Comparison of ENCODE assay signal across 17 mouse cellular contexts in genomic region chr6:54943292-54943691, GRCm38 (mm10). TPM values are rescaled to one million over a fixed set of nuclear protein-coding genes. Genes with fewer than 3 reads are reported as not detected.
A peak's percentile ranks its signal among the peaks of the same experiment; 100 is the strongest.
DNase-seq lines count a peak whose midpoint lies in the region; ATAC-seq lines count a peak whose summit lies in the region.
"Had no signal": no experiment of that assay in that cellular context is flagged by ENCODE, and none has a peak within 500 bp of the region (broad histone marks: within the 10 kb centered on the region; RNA-seq: fewer than 3 reads in every experiment).

No protein-coding gene starts in this region.

- 70% methylated on average over 16 of the region's 16 CpGs for WGBS in heart, embryonic 12.5 days
- 67% methylated on average over 16 of the region's 16 CpGs for WGBS in embryonic facial prominence, embryonic 10.5 days

- H3K27ac ChIP-seq in heart, embryonic 12.5 days (ENCODE audit: poor library complexity, severe bottlenecking) = no peak overlapping the region
- no peak overlapping the region for H3K27ac ChIP-seq in embryonic facial prominence, embryonic 10.5 days (replicated peaks)
- H3K27ac ChIP-seq: hindbrain, embryonic 15.5 days; left cerebral cortex, adult 2 months; limb, embryonic 12.5 days; liver, embryonic 14.5 days had no signal

- no peak for ATAC-seq in heart, embryonic 12.5 days (ENCODE audit: insufficient number of reproducible peaks, low FRiP score)
- ATAC-seq: forebrain, postnatal 0 days; intestine, postnatal 0 days had no signal

- no peak for DNase-seq in heart, adult 18-20 months
- DNase-seq in retina, embryonic 14.5 days (ENCODE audit: low spot score) = peak; percentile 2
- DNase-seq in retina, postnatal 1 day = no peak
- DNase-seq in embryonic facial prominence, embryonic 10.5 days (ENCODE audit: low spot score) = peak; percentile 22
- DNase-seq in adrenal gland, postnatal 36 days = no peak
- no peak for DNase-seq in thymus, adult 18-20 months
- DNase-seq: cerebellum, adult 2 months; forebrain, postnatal 0 days; right cerebral cortex, adult 18-20 months; thymus, postnatal 36 days had no signal

- peaks cover 42% of the 10 kb centered on the region for H3K27me3 ChIP-seq in heart, embryonic 12.5 days (replicated peaks)
- peaks cover 41% of the 10 kb centered on the region for H3K27me3 ChIP-seq in embryonic facial prominence, embryonic 10.5 days (replicated peaks; ENCODE audit: low read depth, poor library complexity, severe bottlenecking)

- no peak overlapping the region for H3K4me3 ChIP-seq in heart, embryonic 12.5 days
- H3K4me3 ChIP-seq in embryonic facial prominence, embryonic 10.5 days = no peak overlapping the region
- H3K4me3 ChIP-seq: hindbrain, embryonic 15.5 days; left cerebral cortex, adult 2 months had no signal

- H3K4me2 ChIP-seq in heart, embryonic 12.5 days = peak overlapping the region; percentile 35
- H3K4me2 ChIP-seq: midbrain, embryonic 11.5 days had no signal

- H3K4me1 ChIP-seq in heart, embryonic 12.5 days (replicated peaks) = 0 out of 2 replicates have a peak, but pooled peaks cover 11% of the 10 kb centered on the region
- peaks cover 30% of the 10 kb centered on the region for H3K4me1 ChIP-seq in embryonic facial prominence, embryonic 10.5 days

- H3K9ac ChIP-seq in heart, embryonic 12.5 days = no peak overlapping the region
- H3K9ac ChIP-seq: forebrain, postnatal 0 days; hindbrain, embryonic 15.5 days; limb, embryonic 12.5 days; liver, embryonic 14.5 days had no signal

- no peaks in the 10 kb centered on the region for H3K9me3 ChIP-seq in heart, embryonic 12.5 days (replicated peaks)
- no peaks in the 10 kb centered on the region for H3K9me3 ChIP-seq in embryonic facial prominence, embryonic 10.5 days
- H3K9me3 ChIP-seq: hindbrain, embryonic 15.5 days; limb, embryonic 12.5 days had no signal

- no peaks in the 10 kb centered on the region for H3K36me3 ChIP-seq in heart, embryonic 12.5 days
- H3K36me3 ChIP-seq in embryonic facial prominence, embryonic 10.5 days (replicated peaks) = no peaks in the 10 kb centered on the region
- H3K36me3 ChIP-seq: hindbrain, embryonic 15.5 days; limb, embryonic 12.5 days had no signal

RNA-seq across cellular contexts. Expression of gene Nod1, which starts 29.1 kb away (rescaled TPM):
- 4.1 and 4.2 TPM in 2 replicates for polyA plus RNA-seq in heart, embryonic 12.5 days (2016; fragmentation: Nextera tagmentation; extraction: Ambion mirVana)
- 10 to 100 TPM; 17.0 to 19.2 TPM for total RNA-seq in heart, adult 18-20 months (2021)
- polyA plus RNA-seq in embryonic facial prominence, embryonic 10.5 days (2016; fragmentation: Nextera tagmentation; extraction: Ambion mirVana) = 1.2 and 1.4 TPM in 2 replicates
- 10 to 100 TPM in 1 of 2 experiments, 1 to 10 TPM in 1; 8.7 to 11.6 TPM for total RNA-seq in adrenal gland, postnatal 36 days (2021)

RNA-seq across cellular contexts. Expression of gene Ggct, which starts 49.5 kb away (rescaled TPM):
- polyA plus RNA-seq in heart, embryonic 12.5 days (2016; fragmentation: Nextera tagmentation; extraction: Ambion mirVana) = 5.8 and 6.9 TPM in 2 replicates
- total RNA-seq in heart, adult 18-20 months (2021) = 10 to 100 TPM; 21.5 to 28.2 TPM
- 9.5 and 13.9 TPM in 2 replicates for polyA plus RNA-seq in embryonic facial prominence, embryonic 10.5 days (2016; fragmentation: Nextera tagmentation; extraction: Ambion mirVana)
- 1 to 10 TPM; 4.7 to 9.5 TPM for total RNA-seq in adrenal gland, postnatal 36 days (2021)

Comparison
In these comparisons a context has a peak if more than half of its experiments do, and no peak if none do; other contexts are left out.
1. DNase-seq: peak in retina, embryonic 14.5 days (single experiment) and embryonic facial prominence, embryonic 10.5 days (single experiment); none in heart, adult 18-20 months (0 of 2), retina, postnatal 1 day (single experiment), adrenal gland, postnatal 36 days (0 of 2) and thymus, adult 18-20 months (0 of 2).